8 mouse cellular contexts compared by ENCODE assay signal in genomic region chr14:47417775-47418665, GRCm38 (mm10). TPM values are rescaled to one million over a fixed set of nuclear protein-coding genes. Genes with fewer than 3 reads are reported as not detected.
A peak's percentile ranks its signal among the peaks of the same experiment; 100 is the strongest.
DNase-seq lines count a peak whose midpoint lies in the region; ATAC-seq and TF ChIP-seq lines count a peak whose summit lies in the region.

Dlgap5 (minus strand) TSS chr14:47418407.

- DNase-seq in 3T3-L1 (ENCODE audit: low read depth, low spot score): peak; percentile 85
- DNase-seq in adrenal gland, postnatal 4 days (ENCODE audit: low spot score in 2 of 2): peak; percentile 72 to 84
- peak; percentile 97 for DNase-seq in embryonic facial prominence, embryonic 14.5 days (ENCODE audit: low spot score)
- peak; percentile 92 to 93 for DNase-seq in heart, adult 2 months
- DNase-seq in kidney, adult 8-10 months: peak; percentile 90 to 94
- peak; percentile 90 to 95 for DNase-seq in spleen, postnatal 10 days (ENCODE audit: low spot score in 2 of 2)

- no peak for TF ChIP-seq EP300 in heart, adult 2 months (IDR thresholded peaks at IDR 0.05; ENCODE audit: insufficient read depth, low read depth, low read length)

- peak within 1 kb of the TSS; percentile 61 for H3K9ac ChIP-seq in embryonic facial prominence, embryonic 14.5 days (ENCODE audit: low read depth, low read length)
- peak within 1 kb of the TSS; percentile 18 for H3K9ac ChIP-seq in heart, adult 2 months (ENCODE audit: low read depth, low read length)
- H3K9ac ChIP-seq in limb, embryonic 13.5 days: peak within 1 kb of the TSS; percentile 68
- H3K9ac ChIP-seq in midbrain, embryonic 16.5 days (ENCODE audit: low read depth, low read length): peak within 1 kb of the TSS; percentile 1; the same call in 1 of the 2 replicates

- peaks cover 13% of the 10 kb centered on the region for H3K4me1 ChIP-seq in embryonic facial prominence, embryonic 14.5 days (ENCODE audit: control insufficient read depth, insufficient read depth, low read length)
- peaks cover 1% of the 10 kb centered on the region; the same call in 1 of the 2 replicates for H3K4me1 ChIP-seq in heart, adult 2 months (ENCODE audit: control insufficient read depth, insufficient read depth, low read length)
- peaks cover 29% of the 10 kb centered on the region for H3K4me1 ChIP-seq in limb, embryonic 13.5 days
- peaks cover 7% of the 10 kb centered on the region for H3K4me1 ChIP-seq in midbrain, embryonic 16.5 days (ENCODE audit: control insufficient read depth, insufficient read depth, low read length)

- peak within 1 kb of the TSS; percentile 55 for H3K4me3 ChIP-seq in embryonic facial prominence, embryonic 14.5 days (ENCODE audit: low read depth, low read length)
- H3K4me3 ChIP-seq in heart, adult 2 months: peak within 1 kb of the TSS; percentile 52
- H3K4me3 ChIP-seq in limb, embryonic 13.5 days: peak within 1 kb of the TSS; percentile 62
- peak within 1 kb of the TSS; percentile 36 for H3K4me3 ChIP-seq in midbrain, embryonic 16.5 days (ENCODE audit: low read depth, low read length)

- peak; percentile 19 for TF ChIP-seq CTCF in heart, adult 2 months (IDR thresholded peaks at IDR 0.05)

- H3K27ac ChIP-seq in embryonic facial prominence, embryonic 14.5 days (replicated peaks; ENCODE audit: low read depth, low read length): peak within 1 kb of the TSS; percentile 65
- peak within 1 kb of the TSS; percentile 47 for H3K27ac ChIP-seq in heart, adult 2 months
- H3K27ac ChIP-seq in limb, embryonic 13.5 days: peak within 1 kb of the TSS; percentile 23; the same call in 1 of the 2 replicates
- H3K27ac ChIP-seq in midbrain, embryonic 16.5 days (ENCODE audit: low read length): no peak within 1 kb of the TSS

- no peaks in the 10 kb centered on the region for H3K79me2 ChIP-seq in heart, adult 2 months (replicated peaks; ENCODE audit: control insufficient read depth, insufficient read depth, low read length)

- no peak for TF ChIP-seq POLR2A in heart, adult 2 months (IDR thresholded peaks at IDR 0.05; ENCODE audit: insufficient read depth, low read depth, low read length)

- H3K9me3 ChIP-seq in embryonic facial prominence, embryonic 14.5 days (ENCODE audit: control insufficient read depth, low read length): no peaks in the 10 kb centered on the region
- no peaks in the 10 kb centered on the region for H3K9me3 ChIP-seq in limb, embryonic 13.5 days
- H3K9me3 ChIP-seq in midbrain, embryonic 16.5 days (replicated peaks; ENCODE audit: control insufficient read depth, low read length, poor library complexity, severe bottlenecking): no peaks in the 10 kb centered on the region

- 1% methylated on average over 35 of the region's 36 CpGs for WGBS in embryonic facial prominence, embryonic 14.5 days
- WGBS in heart, adult 2 months: 1% methylated on average over 36 of the region's 36 CpGs
- WGBS in limb, embryonic 13.5 days: 2% methylated on average over 36 of the region's 36 CpGs
- under 1% methylated on average over 36 of the region's 36 CpGs for WGBS in midbrain, embryonic 16.5 days

- peak within 1 kb of the TSS; percentile 52 for H3K4me2 ChIP-seq in embryonic facial prominence, embryonic 14.5 days (ENCODE audit: low read depth, low read length)
- H3K4me2 ChIP-seq in limb, embryonic 13.5 days (replicated peaks): peak within 1 kb of the TSS; percentile 80
- H3K4me2 ChIP-seq in midbrain, embryonic 16.5 days (ENCODE audit: low read length): peak within 1 kb of the TSS; percentile 67

- H3K27me3 ChIP-seq in embryonic facial prominence, embryonic 14.5 days (replicated peaks; ENCODE audit: control insufficient read depth, insufficient read depth, low read length): no peaks in the 10 kb centered on the region
- no peaks in the 10 kb centered on the region for H3K27me3 ChIP-seq in heart, adult 2 months (ENCODE audit: control insufficient read depth, insufficient read depth, low read length)
- no peaks in the 10 kb centered on the region for H3K27me3 ChIP-seq in limb, embryonic 13.5 days
- no peaks in the 10 kb centered on the region for H3K27me3 ChIP-seq in midbrain, embryonic 16.5 days (ENCODE audit: control insufficient read depth, insufficient read depth, low read depth, low read length)

- peak; percentile 98 for ATAC-seq in embryonic facial prominence, embryonic 14.5 days (ENCODE audit: low read depth)
- peak; percentile 96 for ATAC-seq in limb, embryonic 13.5 days (ENCODE audit: low FRiP score, low read depth)
- ATAC-seq in midbrain, embryonic 16.5 days: peak; percentile 98

- peaks cover 30% of the 10 kb centered on the region for H3K36me3 ChIP-seq in embryonic facial prominence, embryonic 14.5 days (ENCODE audit: control insufficient read depth, insufficient read depth, low read length)
- no peaks in the 10 kb centered on the region for H3K36me3 ChIP-seq in heart, adult 2 months (ENCODE audit: control insufficient read depth, insufficient read depth, low read length)
- H3K36me3 ChIP-seq in limb, embryonic 13.5 days: peaks cover 30% of the 10 kb centered on the region
- H3K36me3 ChIP-seq in midbrain, embryonic 16.5 days (ENCODE audit: control insufficient read depth, insufficient read depth, low read length): no peaks in the 10 kb centered on the region

- intact Hi-C loops in heart, adult 2 months (cut with DNase I): loop anchor here (5.0 kb wide), 2 partner anchors 54 to 141 kb away; partner anchors contain the start of genes Socs4 and Wdhd1

RNA-seq across cellular contexts. Expression of gene Dlgap5, which starts in this region (rescaled TPM):
- total RNA-seq in adrenal gland, postnatal 4 days (2021): 10 to 100 TPM; 20.6 to 26.8 TPM
- polyA plus RNA-seq in embryonic facial prominence, embryonic 14.5 days (2014; fragmentation: Nextera tagmentation; extraction: Ambion mirVana): 25.5 and 35.1 TPM in 2 replicates
- total RNA-seq in heart, adult 2 months (2021): under 1 TPM; 0.21 to 0.89 TPM
- polyA plus RNA-seq in heart, adult 2 months (2012; rRNA removed): 0.06 and 0.32 TPM in 2 replicates
- 47.2 and 48.4 TPM in 2 replicates for polyA plus RNA-seq in limb, embryonic 13.5 days (2015; fragmentation: Nextera tagmentation; extraction: Ambion mirVana)
- polyA plus RNA-seq in midbrain, embryonic 16.5 days (2015; fragmentation: Nextera tagmentation; extraction: Ambion mirVana): 3.8 and 4.4 TPM in 2 replicates

Comparison
In these comparisons a context has a peak if more than half of its experiments do, and no peak if none do; other contexts are left out.
1. RNA of gene Dlgap5 (total RNA-seq): 20.6 to 26.8 TPM in adrenal gland, postnatal 4 days; 0.21 to 0.89 TPM in heart, adult 2 months; every median in the first group is over 10 times any median in the second.
2. Peak in DNase-seq, H3K4me3 ChIP-seq, H3K27ac ChIP-seq and H3K9ac ChIP-seq in heart, adult 2 months; RNA of the gene not detected or under 1 TPM.
3. H3K9ac ChIP-seq: peak in every context shown above with its lines; median percentile 68 in limb, embryonic 13.5 days; 61 in embryonic facial prominence, embryonic 14.5 days; 18 in heart, adult 2 months; 1 in midbrain, embryonic 16.5 days.
4. Peak in every context shown above with its lines, with median percentiles within 50 percentile points of each other: DNase-seq, ATAC-seq, H3K4me2 ChIP-seq and H3K4me3 ChIP-seq.